Mouse (Mus musculus) urinary bladder, adult 2 months (tissue): ENCODE measurements around the gene Naa35. TPM values are rescaled to one million over a fixed set of nuclear protein-coding genes. Genes with fewer than 3 reads are reported as not detected.
A peak's percentile ranks its signal among the peaks of the same experiment; 100 is the strongest.

Source experiments
- DNase-seq: peaks from one replicate; pipeline ENCODE4 v3.0.0; 2022; ENCODE audit warnings: low spot score
- polyA plus RNA-seq: library from polyadenylated mRNA; depleted of rRNA; stranded (reverse); fragments of >200 nt; gene quantifications from 2 replicates; pipeline ENCODE4 v1.2.3, GENCODE M21; 2012; rRNA removed

Naa35 gene
- polyA plus RNA-seq, 1 experiment: 49.5 TPM

- DNase-seq: no peak
Observed at GRCm38 (mm10) chr13:59671521-59671920, 86.5 kb downstream of the Naa35 start.

GRCm38 (mm10) chr13:59672248-59672647 lies 87.2 kb downstream of the Naa35 start:
- no peak for DNase-seq

GRCm38 (mm10) chr13:59673597-59673996 lies 88.5 kb downstream of the Naa35 start:
- no peak for DNase-seq

- DNase-seq: no peak
Observed at GRCm38 (mm10) chr13:59674215-59674614, 89.2 kb downstream of the Naa35 start.

GRCm38 (mm10) chr13:59674761-59675150 lies 89.7 kb downstream of the Naa35 start:
- DNase-seq: no peak

- DNase-seq: peak; percentile 46
Observed at GRCm38 (mm10) chr13:59675151-59676011, 90.3 kb downstream of the Naa35 start, which contains the start of gene Golm1. Gene Golm1, minus strand, starts transcription at chr13:59675811.

- no peak for DNase-seq
Observed at GRCm38 (mm10) chr13:59676316-59677229, 91.5 kb downstream of the Naa35 start.

- DNase-seq: no peak
Observed at GRCm38 (mm10) chr13:59679306-59679705, 94.2 kb downstream of the Naa35 start.

- DNase-seq: no peak
Observed at GRCm38 (mm10) chr13:59679908-59680307, 94.8 kb downstream of the Naa35 start.

GRCm38 (mm10) chr13:59682629-59683028 lies 97.6 kb downstream of the Naa35 start:
- DNase-seq: no peak

- no peak for DNase-seq
Observed at GRCm38 (mm10) chr13:59685236-59685635, 100.2 kb downstream of the Naa35 start.

Other genes with a start within 250 kb of the Naa35 start
- gene Agtpbp1, start within 50 bp of the Naa35 start, polyA plus RNA-seq: 19.2 and 23.0 TPM in 2 replicates
- 8.8 and 10.1 TPM in 2 replicates for gene Golm1, start 90.6 kb downstream of the Naa35 start, polyA plus RNA-seq
- gene 4921517D22Rik, start 108.8 kb downstream of the Naa35 start, polyA plus RNA-seq: not detected in 2 replicates
- gene Spata31d1a, start 125.1 kb downstream of the Naa35 start, polyA plus RNA-seq: not detected in 2 replicates
- gene Spata31d1b, start 127.0 kb downstream of the Naa35 start, polyA plus RNA-seq: not detected in 2 replicates
- not detected in 2 replicates for gene Spata31d1d, start 146.5 kb downstream of the Naa35 start, polyA plus RNA-seq
- gene 1700014D04Rik, start 161.5 kb downstream of the Naa35 start, polyA plus RNA-seq: not detected in 2 replicates
- 95.2 and 104 TPM in 2 replicates for gene Isca1, start 184.6 kb downstream of the Naa35 start, polyA plus RNA-seq
- gene Gm49354, start 197.0 kb downstream of the Naa35 start, polyA plus RNA-seq: not detected in 2 replicates
- gene Tut7, start 237.9 kb downstream of the Naa35 start, polyA plus RNA-seq: 41.6 and 45.5 TPM in 2 replicates